8 mouse cellular contexts compared by ENCODE assay signal in genomic region chr10:128626311-128627310, GRCm38 (mm10). TPM values are rescaled to one million over a fixed set of nuclear protein-coding genes. Genes with fewer than 3 reads are reported as not detected.
DNase-seq lines count a peak whose midpoint lies in the region; ATAC-seq and TF ChIP-seq lines count a peak whose summit lies in the region.

Gene Rps26, minus strand, starts transcription at chr10:128626747.

- ATAC-seq in activated CD4-positive, CD25-positive, alpha-beta regulatory T cell, adult 4 months, result peak; percentile 97

- peaks cover 5% of the 10 kb centered on the region for H3K4me1 ChIP-seq in cortical plate, adult 2 months (ENCODE audit: control insufficient read depth, insufficient read depth, low read length)
- peaks cover 19% of the 10 kb centered on the region for H3K4me1 ChIP-seq in megakaryocyte, embryonic 14.5 days

- peaks cover 29% of the 10 kb centered on the region for H3K36me3 ChIP-seq in megakaryocyte, embryonic 14.5 days (replicated peaks; ENCODE audit: low read length)

- no peaks in the 10 kb centered on the region for H3K9me3 ChIP-seq in megakaryocyte, embryonic 14.5 days

- peak; percentile 44; the same call in 1 of the 2 replicates for TF ChIP-seq CTCF in cortical plate, adult 2 months (IDR thresholded peaks at IDR 0.05; ENCODE audit: extremely low read depth, insufficient read depth, low read length)

- H3K27ac ChIP-seq in cortical plate, adult 2 months (ENCODE audit: insufficient read depth, low read length), result peak within 1 kb of the TSS; percentile 62; the same call in 1 of the 2 replicates

- H3K27me3 ChIP-seq in megakaryocyte, embryonic 14.5 days (replicated peaks), result peaks cover 2% of the 10 kb centered on the region

- H3K4me3 ChIP-seq in cortical plate, adult 2 months (ENCODE audit: insufficient read depth, low read length), result peak within 1 kb of the TSS; percentile 95
- H3K4me3 ChIP-seq in megakaryocyte, embryonic 14.5 days (replicated peaks), result peak within 1 kb of the TSS; percentile 98

- peak; percentile 75 to 84 for DNase-seq in gastrocnemius, adult 8-10 months (ENCODE audit: low spot score in 2 of 2)
- DNase-seq in hindlimb bud, embryonic 11.5 days (ENCODE audit: extremely low spot score, low read depth, low spot score), result peak; percentile 100
- DNase-seq in left cerebral cortex, adult 8-10 months (ENCODE audit: low spot score in 2 of 2), result peak; percentile 76 to 96
- DNase-seq in right cerebral cortex, postnatal 10 days (ENCODE audit: low spot score in 2 of 2), result peak; percentile 92 to 97
- peak; percentile 83 for DNase-seq in urinary bladder, postnatal 25 days (ENCODE audit: low spot score)

- TF ChIP-seq POLR2A in cortical plate, adult 2 months (IDR thresholded peaks at IDR 0.05; ENCODE audit: extremely low read depth, insufficient read depth, low read length), result peak; percentile 98

RNA-seq across cellular contexts. Expression of gene Rps26, which starts in this region (rescaled TPM):
- 1,000 to 10,000 TPM; 1,759 to 1,796 TPM for polyA plus RNA-seq in activated CD4-positive, CD25-positive, alpha-beta regulatory T cell, adult 4 months (2017; shearing (Covaris generic))
- polyA plus RNA-seq in cortical plate, adult 2 months (2012; rRNA removed), result 354 and 390 TPM in 2 replicates
- 100 to 1,000 TPM; 166 to 361 (median 250) TPM for total RNA-seq in gastrocnemius, adult 8-10 months (2022)
- total RNA-seq in left cerebral cortex, adult 8-10 months (2022), result 100 to 1,000 TPM; 129 to 288 (median 207) TPM
- polyA plus RNA-seq in megakaryocyte, embryonic 14.5 days (2012; ENCODE audit: insufficient read depth, low replicate concordance), result 3,363 and 5,964 TPM in 2 replicates

Comparison
In these comparisons a context has a peak if more than half of its experiments do, and no peak if none do; other contexts are left out.
1. Peak in every context shown above with its lines: DNase-seq, ATAC-seq, H3K4me3 ChIP-seq and H3K27ac ChIP-seq.